Comparison of ENCODE assay signal across 17 mouse cellular contexts in genomic region chr2:94344624-94345023, GRCm38 (mm10).
A peak's percentile ranks its signal among the peaks of the same experiment; 100 is the strongest.
DNase-seq lines count a peak whose midpoint lies in the region; ATAC-seq and TF ChIP-seq lines count a peak whose summit lies in the region.
"Had no signal": no experiment of that assay in that cellular context is flagged by ENCODE, and none has a peak within 500 bp of the region (broad histone marks: within the 10 kb centered on the region; RNA-seq: fewer than 3 reads in every experiment).

No protein-coding gene starts in this region.

- TF ChIP-seq CTCF in forebrain, postnatal 0 days (IDR thresholded peaks at IDR 0.05; ENCODE audit: low read depth): no peak
- TF ChIP-seq CTCF in brain, embryonic 14.5 days (IDR thresholded peaks at IDR 0.05; ENCODE audit: borderline replicate concordance, extremely low read depth, insufficient read depth, insufficient read length): no peak

- H3K27ac ChIP-seq in forebrain, embryonic 12.5 days: 0 out of 2 replicates have a peak overlapping the region, but pooled peaks have one; percentile 53
- no peak overlapping the region for H3K27ac ChIP-seq in forebrain, postnatal 0 days (ENCODE audit: low read depth, low read length)
- peak overlapping the region; percentile 69 for H3K27ac ChIP-seq in heart, embryonic 15.5 days
- H3K27ac ChIP-seq in heart, embryonic 12.5 days (ENCODE audit: poor library complexity, severe bottlenecking): no peak overlapping the region
- H3K27ac ChIP-seq: embryonic facial prominence, embryonic 12.5 days; hindbrain, embryonic 15.5 days; kidney, embryonic 15.5 days; limb, embryonic 13.5 days; liver, embryonic 14.5 days had no signal

- ATAC-seq in forebrain, embryonic 12.5 days (ENCODE audit: low FRiP score): no peak
- no peak for ATAC-seq in forebrain, postnatal 0 days
- peak; percentile 70 for ATAC-seq in heart, embryonic 15.5 days (replicated peaks; ENCODE audit: insufficient number of reproducible peaks, insufficient read depth, low FRiP score, low read depth)
- ATAC-seq in heart, embryonic 12.5 days (ENCODE audit: insufficient number of reproducible peaks, low FRiP score): no peak
- ATAC-seq: intestine, embryonic 16.5 days had no signal

- DNase-seq in forebrain, postnatal 0 days: no peak
- peak; percentile 4 for DNase-seq in brain, embryonic 14.5 days (ENCODE audit: low read depth)
- peak; percentile 58 for DNase-seq in cerebellum, adult 9-10 months
- DNase-seq in B cell, adult 2 months: no peak
- DNase-seq in embryo, embryonic 10 days (ENCODE audit: low spot score): no peak
- DNase-seq: adrenal gland, postnatal 14 days had no signal

- no peaks in the 10 kb centered on the region for H3K27me3 ChIP-seq in forebrain, embryonic 12.5 days
- H3K27me3 ChIP-seq in forebrain, postnatal 0 days (ENCODE audit: insufficient read depth, low read length): no peaks in the 10 kb centered on the region
- H3K27me3 ChIP-seq in heart, embryonic 15.5 days: no peaks in the 10 kb centered on the region
- no peaks in the 10 kb centered on the region for H3K27me3 ChIP-seq in heart, embryonic 12.5 days (replicated peaks)
- H3K27me3 ChIP-seq: CH12.LX; embryonic facial prominence, embryonic 12.5 days; hindbrain, embryonic 15.5 days; kidney, embryonic 15.5 days; limb, embryonic 13.5 days had no signal

- H3K9me3 ChIP-seq in forebrain, embryonic 12.5 days: no peaks in the 10 kb centered on the region
- no peaks in the 10 kb centered on the region for H3K9me3 ChIP-seq in forebrain, postnatal 0 days (ENCODE audit: low read length)
- no peaks in the 10 kb centered on the region for H3K9me3 ChIP-seq in heart, embryonic 15.5 days (replicated peaks)
- H3K9me3 ChIP-seq in heart, embryonic 12.5 days (replicated peaks): no peaks in the 10 kb centered on the region
- H3K9me3 ChIP-seq: embryonic facial prominence, embryonic 12.5 days; hindbrain, embryonic 15.5 days; kidney, embryonic 15.5 days; limb, embryonic 13.5 days had no signal

- no peak overlapping the region for H3K4me2 ChIP-seq in forebrain, embryonic 12.5 days
- H3K4me2 ChIP-seq in forebrain, postnatal 0 days (ENCODE audit: low read depth): no peak overlapping the region
- no peak overlapping the region for H3K4me2 ChIP-seq in heart, embryonic 15.5 days
- no peak overlapping the region for H3K4me2 ChIP-seq in heart, embryonic 12.5 days
- H3K4me2 ChIP-seq: embryonic facial prominence, embryonic 12.5 days; hindbrain, embryonic 15.5 days; kidney, embryonic 15.5 days; limb, embryonic 13.5 days; midbrain, embryonic 11.5 days had no signal

- 90% methylated on average over 4 of the region's 4 CpGs for WGBS in forebrain, embryonic 12.5 days
- WGBS in forebrain, postnatal 0 days: 74% methylated on average over 4 of the region's 4 CpGs
- 63% methylated on average over 4 of the region's 4 CpGs for WGBS in heart, embryonic 15.5 days
- 82% methylated on average over 4 of the region's 4 CpGs for WGBS in heart, embryonic 12.5 days

- H3K4me1 ChIP-seq in forebrain, embryonic 12.5 days: peaks cover 7% of the 10 kb centered on the region; the same call in 1 of the 2 replicates
- no peaks in the 10 kb centered on the region for H3K4me1 ChIP-seq in forebrain, postnatal 0 days (ENCODE audit: insufficient read depth)
- H3K4me1 ChIP-seq in heart, embryonic 15.5 days (replicated peaks): peaks cover 52% of the 10 kb centered on the region
- peaks cover 39% of the 10 kb centered on the region for H3K4me1 ChIP-seq in heart, embryonic 12.5 days (replicated peaks)
- H3K4me1 ChIP-seq: hindbrain, embryonic 15.5 days; limb, embryonic 13.5 days had no signal

- H3K36me3 ChIP-seq in forebrain, embryonic 12.5 days (replicated peaks): peaks cover 26% of the 10 kb centered on the region
- H3K36me3 ChIP-seq in forebrain, postnatal 0 days (ENCODE audit: insufficient read depth): peaks cover 19% of the 10 kb centered on the region
- peaks cover 9% of the 10 kb centered on the region; the same call in 1 of the 2 replicates for H3K36me3 ChIP-seq in heart, embryonic 15.5 days
- H3K36me3 ChIP-seq in heart, embryonic 12.5 days: peaks cover 29% of the 10 kb centered on the region

- no peak overlapping the region for H3K4me3 ChIP-seq in forebrain, embryonic 12.5 days (replicated peaks)
- H3K4me3 ChIP-seq in forebrain, postnatal 0 days (ENCODE audit: low read depth, low read length): no peak overlapping the region
- no peak overlapping the region for H3K4me3 ChIP-seq in heart, embryonic 15.5 days
- H3K4me3 ChIP-seq in heart, embryonic 12.5 days: no peak overlapping the region
- H3K4me3 ChIP-seq: embryonic facial prominence, embryonic 12.5 days; hindbrain, embryonic 15.5 days; kidney, embryonic 15.5 days; limb, embryonic 13.5 days had no signal

- no peak overlapping the region for H3K9ac ChIP-seq in forebrain, embryonic 12.5 days
- H3K9ac ChIP-seq in forebrain, postnatal 0 days: no peak overlapping the region
- no peak overlapping the region for H3K9ac ChIP-seq in heart, embryonic 15.5 days
- H3K9ac ChIP-seq in heart, embryonic 12.5 days: no peak overlapping the region
- H3K9ac ChIP-seq: embryonic facial prominence, embryonic 12.5 days; hindbrain, embryonic 15.5 days; kidney, embryonic 15.5 days; limb, embryonic 13.5 days; liver, embryonic 14.5 days had no signal

- TF ChIP-seq POLR2A in brain, embryonic 14.5 days (IDR thresholded peaks at IDR 0.05; ENCODE audit: borderline replicate concordance, extremely low read depth, insufficient read depth, insufficient read length, poor library complexity, severe bottlenecking): no peak

Comparison
In these comparisons a context has a peak if more than half of its experiments do, and no peak if none do; other contexts are left out.
1. H3K27ac ChIP-seq: peak in forebrain, embryonic 12.5 days (single experiment) and heart, embryonic 15.5 days (single experiment); none in forebrain, postnatal 0 days (single experiment) and heart, embryonic 12.5 days (single experiment).
2. DNase-seq: peak in brain, embryonic 14.5 days (single experiment) and cerebellum, adult 9-10 months (single experiment); none in forebrain, postnatal 0 days (single experiment), B cell, adult 2 months (0 of 2) and embryo, embryonic 10 days (single experiment).